Mouse (Mus musculus) A20 (cell line): ENCODE results near the gene Naaladl2.

Experiments
- DNase-seq: peaks from one replicate; pipeline ENCODE4 v3.0.0-alpha.2; 2011; ENCODE audit warnings: low read depth, low spot score

Naaladl2 gene

DNA sequence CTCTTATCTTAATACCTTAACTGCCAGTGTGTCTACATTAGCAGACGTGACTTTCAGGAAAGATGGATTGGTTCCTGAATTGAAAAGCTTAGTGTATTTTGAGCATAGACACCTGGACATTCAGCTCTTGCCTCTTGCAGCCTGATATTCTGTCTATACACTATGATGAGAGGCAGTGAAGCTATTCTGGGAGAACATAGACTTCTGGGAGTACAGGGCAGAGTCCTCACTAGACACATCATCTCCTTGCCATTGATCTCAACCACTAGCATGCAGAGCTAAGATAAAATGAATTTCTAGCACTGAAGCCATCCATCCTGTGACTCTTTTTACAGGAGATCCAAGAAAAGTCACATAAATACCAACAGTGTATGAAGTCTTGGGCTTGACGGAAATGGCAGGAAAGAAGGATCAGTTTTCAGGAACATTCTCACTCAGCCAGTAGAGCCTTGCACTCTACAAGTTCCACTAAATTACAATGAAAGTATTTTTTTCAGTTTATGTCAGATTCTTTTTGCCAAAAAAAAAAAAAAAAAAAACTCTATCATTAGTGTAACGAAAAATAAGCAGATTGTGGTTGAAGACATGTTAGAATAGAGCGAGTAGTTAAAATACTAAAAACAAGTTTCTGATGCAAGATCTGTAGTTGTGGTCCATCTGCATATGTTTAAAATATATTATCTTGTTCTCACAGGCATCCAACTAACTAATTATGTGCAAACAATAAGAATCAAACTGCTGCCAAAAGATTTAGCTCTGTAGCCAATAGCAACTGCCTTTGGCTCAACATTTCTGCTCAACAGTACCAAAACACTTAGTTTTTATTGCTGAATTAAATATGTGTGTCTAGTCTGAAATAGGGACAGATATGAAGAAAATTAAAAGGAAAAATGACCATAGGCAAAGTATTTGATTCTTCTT lies 1171.1 kb downstream of the Naaladl2 start:
- DNase-seq: no peak

GRCm38 (mm10) chr3:23962961-23963621 lies 1181.0 kb downstream of the Naaladl2 start:
- no peak for DNase-seq

DNA sequence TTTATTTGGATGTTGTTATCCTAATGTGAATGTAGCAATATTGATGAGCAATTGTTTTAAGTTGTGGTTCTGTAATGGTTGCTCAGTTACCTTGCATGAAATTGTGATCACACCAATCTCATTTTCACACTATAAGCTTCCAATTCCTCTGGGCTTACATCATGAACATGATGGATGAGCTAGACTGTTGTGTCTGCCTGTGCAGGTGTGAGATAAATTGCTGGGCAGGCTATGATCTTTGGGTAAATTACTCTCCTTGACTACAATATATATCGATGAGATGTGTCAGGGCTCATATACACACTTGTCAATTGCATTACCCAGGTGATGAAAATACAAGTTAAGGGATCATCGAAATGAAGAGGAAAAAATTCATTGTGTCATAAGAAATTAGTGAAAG lies 1197.9 kb downstream of the Naaladl2 start:
- no peak for DNase-seq

GRCm38 (mm10) chr3:23937299-23937698 lies 1206.8 kb downstream of the Naaladl2 start:
- no peak for DNase-seq

DNA sequence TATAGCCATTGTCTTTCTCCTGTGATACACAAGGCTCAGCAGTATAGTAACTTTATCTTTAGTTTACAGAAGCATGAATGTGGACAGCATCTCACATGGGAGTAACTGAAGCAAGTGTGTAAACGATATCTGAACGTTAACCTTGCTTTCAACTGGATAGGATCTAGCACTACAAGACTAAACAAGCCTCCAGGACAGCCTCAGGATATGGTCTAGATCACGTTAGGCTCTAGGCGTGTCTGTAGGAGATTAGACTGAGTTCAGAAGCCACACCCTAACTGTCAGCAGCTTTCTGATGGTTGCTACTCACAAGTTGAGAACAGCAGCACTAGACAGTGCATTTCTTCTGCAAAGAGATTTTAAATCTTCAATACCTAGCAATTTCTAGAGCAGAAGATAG lies 1216.0 kb downstream of the Naaladl2 start:
- DNase-seq: no peak

- DNase-seq: no peak
Measured at GRCm38 (mm10) chr3:23907682-23908081, 1236.4 kb downstream of the Naaladl2 start.

- no peak for DNase-seq
Measured at GRCm38 (mm10) chr3:23865688-23866087, 1278.4 kb downstream of the Naaladl2 start.

- no peak for DNase-seq
Measured at GRCm38 (mm10) chr3:23857275-23857674, 1286.8 kb downstream of the Naaladl2 start.

DNA sequence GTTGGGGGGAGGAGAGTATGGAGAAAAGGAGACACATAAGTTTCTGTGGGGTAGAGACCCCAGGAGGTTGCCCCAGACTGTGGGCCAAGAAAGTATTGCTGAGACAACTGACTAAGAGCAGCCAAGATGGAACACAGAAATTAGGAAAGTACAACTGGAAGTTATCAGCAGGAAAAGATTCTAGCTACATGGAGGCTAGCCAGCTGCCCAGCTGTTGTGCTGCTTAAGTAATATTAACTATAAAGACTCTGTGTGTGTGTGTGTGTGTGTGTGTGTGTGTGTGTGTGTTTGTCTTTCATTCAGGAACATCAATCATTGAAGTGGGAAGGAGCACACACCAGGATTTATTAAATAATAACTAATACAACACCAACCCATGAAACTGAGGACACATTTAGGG lies 1326.5 kb downstream of the Naaladl2 start:
- DNase-seq: no peak

DNA sequence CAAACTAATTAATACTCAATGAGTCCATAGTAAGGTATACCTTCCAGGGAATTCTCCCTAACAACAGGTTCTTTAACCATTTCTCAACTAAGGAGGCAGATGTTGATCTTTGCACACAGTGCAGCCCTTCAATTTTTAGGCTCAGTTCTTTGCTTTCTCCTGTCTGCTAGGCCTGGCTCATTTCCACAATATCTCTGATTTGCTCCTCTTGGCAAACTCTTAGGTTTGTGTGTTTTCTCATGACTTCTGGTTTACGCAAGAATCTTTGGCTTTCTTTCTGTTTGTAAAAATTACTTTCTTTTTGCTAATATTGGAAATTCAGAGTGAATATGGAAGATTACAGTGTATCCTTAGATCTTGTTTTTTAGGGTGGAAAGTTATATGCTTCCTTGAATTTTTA lies 1385.3 kb downstream of the Naaladl2 start:
- DNase-seq: no peak
